Mouse (Mus musculus) adrenal gland (tissue): ENCODE results near the gene Adam8.

Source experiments
- intact Hi-C: fragments of 180-260 bp; cut with DNase I; formaldehyde crosslinking; loops from one replicate; pipeline ENCODE4 v1.15.1; 2025
- microRNA-seq, 2 experiments: library from miRNA; unstranded; fragments of <30 nt; microRNA quantifications; one replicate each; pipeline ENCODE4; 2019

Adam8 gene

GRCm38 (mm10) chr7:139950283-139950971, 41.9 kb downstream of the Adam8 start:
- intact Hi-C loops = no loop called here

DNA sequence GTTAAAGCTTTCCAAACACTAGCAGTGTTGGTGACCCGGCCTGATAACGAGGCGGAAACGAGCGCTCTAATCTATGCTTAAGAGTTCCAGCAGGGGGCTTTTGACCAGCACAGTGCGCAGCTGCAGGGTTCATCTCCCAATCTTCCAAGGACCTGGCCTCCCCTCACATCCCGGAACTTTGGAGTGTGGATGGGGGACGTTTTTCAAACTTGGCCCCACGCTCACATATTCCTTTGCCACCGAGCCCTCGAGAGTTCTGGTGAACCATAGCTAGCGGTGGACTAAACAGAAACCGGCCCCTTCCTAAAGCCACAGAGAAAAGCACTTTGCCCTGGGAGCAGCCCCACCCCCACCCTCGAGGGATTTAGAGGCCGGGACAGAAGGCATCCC, 42.5 kb downstream of the Adam8 start:
- intact Hi-C loops = no loop called here

- intact Hi-C loops = no loop called here
Observed at GRCm38 (mm10) chr7:139946032-139946431, 46.3 kb downstream of the Adam8 start.

GRCm38 (mm10) chr7:139945516-139945915, 46.8 kb downstream of the Adam8 start:
- intact Hi-C loops = no loop called here

GRCm38 (mm10) chr7:139944291-139945240, 47.8 kb downstream of the Adam8 start:
- intact Hi-C loops = no loop called here

- intact Hi-C loops = no loop called here
Observed at GRCm38 (mm10) chr7:139943674-139944281, 48.6 kb downstream of the Adam8 start, which contains the start of gene Utf1. Gene Utf1 (plus strand): TSS chr7:139943789.

DNA sequence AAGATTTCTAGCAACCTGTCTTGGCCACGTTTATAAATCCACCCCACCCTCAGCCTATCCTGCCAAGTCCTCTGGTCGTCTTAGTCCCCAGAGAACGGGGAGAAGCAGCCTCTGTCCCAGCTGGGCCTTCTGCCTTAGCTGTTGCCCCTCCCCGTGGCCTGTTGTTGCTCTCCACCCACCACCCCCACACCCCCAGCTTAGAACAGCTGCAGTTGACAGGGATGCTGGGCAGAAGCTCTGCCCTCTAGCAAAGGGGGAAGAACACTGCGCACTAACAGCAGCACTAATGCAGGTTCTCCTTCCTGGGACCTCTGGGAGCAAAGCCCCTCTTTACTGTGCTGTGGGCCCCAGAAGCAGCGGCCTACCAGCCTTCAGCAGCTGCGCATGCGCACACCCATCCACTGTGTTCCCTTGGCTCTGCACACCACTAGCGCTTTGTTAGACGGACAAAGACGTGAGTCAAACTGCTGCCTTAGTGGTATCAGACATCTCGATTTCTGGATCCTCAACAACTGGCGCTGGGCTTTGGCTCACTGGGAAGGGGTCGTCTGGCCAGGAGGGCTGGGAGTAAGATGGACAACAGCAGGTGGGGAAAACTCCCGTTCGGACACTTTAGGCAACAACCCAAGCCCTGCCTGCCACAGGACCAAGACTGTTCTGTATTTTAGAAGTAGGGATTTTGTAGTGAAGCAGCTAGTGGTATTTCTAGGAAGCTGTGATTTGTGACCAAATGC, 51.7 kb downstream of the Adam8 start:
- intact Hi-C loops = no loop called here

- intact Hi-C loops = no loop called here
Observed at GRCm38 (mm10) chr7:139937810-139938209, 54.6 kb downstream of the Adam8 start.

GRCm38 (mm10) chr7:139937138-139937537, 55.2 kb downstream of the Adam8 start:
- intact Hi-C loops = no loop called here

DNA sequence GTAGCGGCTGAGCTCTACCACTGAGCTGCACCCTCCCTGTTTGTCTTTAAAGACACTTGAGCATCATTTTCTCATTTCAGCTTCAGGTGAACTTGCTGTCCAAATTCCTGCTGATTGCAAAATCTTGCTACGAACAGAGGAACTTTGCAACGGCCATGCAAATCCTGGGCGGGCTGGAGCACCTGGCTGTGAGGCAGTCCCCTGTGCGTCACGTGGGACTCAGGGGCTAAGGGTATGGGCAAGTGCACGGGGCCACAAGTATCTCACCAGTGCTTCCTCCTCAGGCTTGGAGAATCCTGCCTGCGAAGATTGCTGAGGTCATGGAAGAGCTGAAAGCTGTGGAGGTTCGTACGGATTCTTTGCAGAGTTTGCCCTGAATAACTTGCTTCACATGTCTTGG, 55.7 kb downstream of the Adam8 start:
- intact Hi-C loops = no loop called here

DNA sequence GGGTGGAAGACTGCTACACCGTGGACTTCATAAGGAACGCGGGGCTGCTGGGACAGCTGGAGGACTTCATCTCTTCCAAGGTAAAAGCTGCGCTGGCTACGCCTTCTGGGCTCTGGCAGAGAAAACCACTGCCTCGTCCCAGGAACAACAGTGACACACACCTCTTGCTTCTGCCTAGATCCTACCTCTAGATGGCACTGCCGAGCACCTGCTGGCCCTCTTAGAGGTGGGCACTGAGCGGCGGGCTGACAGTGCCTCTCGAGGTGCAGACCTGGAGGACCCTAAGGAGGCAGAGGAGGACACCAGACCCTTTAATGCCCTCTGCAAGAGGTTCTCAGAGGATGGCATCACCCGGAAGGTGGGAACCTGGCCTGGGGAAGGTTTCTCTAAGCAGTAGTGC, 61.6 kb downstream of the Adam8 start:
- intact Hi-C loops = no loop called here

Small RNA genes within 50 kb of the gene (microRNA-seq; reads per million reads assigned to microRNA genes)
- 72.3 to 115 reads per million in 2 experiments for gene Mir202
- gene Mir7062 = 1.1 to 1.6 reads per million in 2 experiments
- 0 reads per million in 2 experiments for gene mmu-mir-7686
